Mouse (Mus musculus) liver, embryonic 11.5 days (tissue): ENCODE measurements at regions not wholly inside any gene's neighbourhood (a gene's known extent, or its start where the extent isn't known, plus 50 kb on each side); places are given as distances from the start of the nearest gene placed in this dataset.

ENCODE experiments used
- ATAC-seq: fragments of 200-750 bp; cut with Nextera tagmentation; replicated peaks from 2 replicates; pipeline ENCODE4 v1.8.0; 2017; ENCODE audit warnings: moderate number of reproducible peaks, mild to moderate bottlenecking, moderate TSS enrichment, moderate library complexity; ENCODE audit not compliant: low FRiP score
- DNase-seq: peaks from one replicate; pipeline ENCODE4 v3.0.0-alpha.2; 2017; ENCODE audit warnings: low spot score
- H3K27ac ChIP-seq: fragments of 300-500 bp; sonication (generic); 2 replicates; pipeline ENCODE4 v1.5.1; 2014; ENCODE audit warnings: mild to moderate bottlenecking, low read depth, low read length, control low read depth
- H3K27me3 ChIP-seq: fragments of 300-500 bp; sonication (generic); replicated peaks from 2 replicates; pipeline ENCODE4 v1.6.1; 2014; ENCODE audit warnings: low read length, mixed read lengths; ENCODE audit not compliant: control insufficient read depth, insufficient read depth
- H3K36me3 ChIP-seq: fragments of 300-500 bp; sonication (generic); 2 replicates; pipeline ENCODE4 v1.6.1; 2014; ENCODE audit warnings: mild to moderate bottlenecking, low read length, moderate library complexity, mixed read lengths; ENCODE audit not compliant: control insufficient read depth, insufficient read depth
- H3K4me1 ChIP-seq: fragments of 300-500 bp; sonication (generic); replicated peaks from 2 replicates; pipeline ENCODE4 v1.6.1; 2014; ENCODE audit warnings: low read length, mixed read lengths; ENCODE audit not compliant: control insufficient read depth, insufficient read depth
- H3K4me2 ChIP-seq: fragments of 300-500 bp; sonication (generic); 2 replicates; pipeline ENCODE4 v1.6.1; 2014; ENCODE audit warnings: mild to moderate bottlenecking, control low read depth, moderate library complexity
- H3K4me3 ChIP-seq: fragments of 300-500 bp; sonication (generic); 2 replicates; pipeline ENCODE4 v1.5.1; 2014; ENCODE audit warnings: low read depth, low read length, control low read depth
- H3K9ac ChIP-seq: fragments of 300-500 bp; sonication (generic); 2 replicates; pipeline ENCODE4 v1.6.1; 2014; ENCODE audit warnings: low read depth, low read length, control low read depth
- H3K9me3 ChIP-seq: fragments of 300-500 bp; sonication (generic); 2 replicates; pipeline ENCODE4 v1.6.1; 2016; ENCODE audit warnings: low read length, inconsistent platforms, mixed read lengths; ENCODE audit not compliant: control insufficient read depth
- whole genome bisulfite sequencing: fragments of 180-500 bp; shearing (Covaris S2); extraction: QIAGEN DNeasy Blood & Tissue Kit; methylation state at CpG from one replicate; pipeline ENCODE4 v1.1.7; 2014; 5-methylcytosine and 5-hydroxymethylcytosine counted together

GRCm38 (mm10) chr10:56642656-56643055, 265.5 kb downstream of the Gja1 start:
- ATAC-seq (no peak), DNase-seq (no peak)
- H3K9me3 ChIP-seq = no peaks in the 10 kb centered on the region
- no peak overlapping the region for H3K9ac ChIP-seq
- 86% methylated on average over 2 of the region's 2 CpGs for WGBS
- no peaks in the 10 kb centered on the region for H3K4me1 ChIP-seq
- no peak overlapping the region for H3K4me2 ChIP-seq
- H3K27ac ChIP-seq = no peak overlapping the region
- H3K27me3 ChIP-seq = no peaks in the 10 kb centered on the region
- H3K4me3 ChIP-seq = no peak overlapping the region
- no peaks in the 10 kb centered on the region for H3K36me3 ChIP-seq

- WGBS = 69% methylated on average over 12 of the region's 12 CpGs
- no peak for ATAC-seq
Measured at GRCm38 (mm10) chr10:56643376-56644135, 266.4 kb downstream of the Gja1 start.

DNA sequence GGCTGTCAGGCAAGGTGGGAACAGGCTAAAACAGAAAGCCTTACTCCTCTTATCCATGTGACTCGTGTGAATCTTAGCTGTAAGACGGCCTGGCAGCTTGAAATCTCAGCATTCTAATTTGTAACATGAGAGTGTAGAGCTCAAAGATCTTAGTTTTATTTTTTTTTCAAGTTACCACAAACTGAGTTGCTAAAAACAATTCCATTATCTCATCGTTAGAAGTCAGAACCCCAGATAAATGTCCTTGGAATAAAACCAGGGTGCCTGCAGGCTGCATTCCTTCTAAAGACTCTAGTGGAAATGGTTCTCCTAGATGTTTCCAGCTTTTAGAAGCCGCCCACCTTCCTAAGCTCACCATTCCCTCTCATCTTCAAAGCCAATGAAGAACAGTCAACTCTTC, 283.4 kb downstream of the Gja1 start:
- Histone ChIP-seq H3K4me2 (no peak overlapping the region), H3K4me3 (no peak overlapping the region), H3K27ac (no peak overlapping the region), H3K9me3 (no peaks in the 10 kb centered on the region), H3K4me1 (no peaks in the 10 kb centered on the region), H3K36me3 (no peaks in the 10 kb centered on the region), H3K9ac (no peak overlapping the region), H3K27me3 (no peaks in the 10 kb centered on the region)
- WGBS = 70% methylated on average over 4 of the region's 4 CpGs
- no peak for DNase-seq
- ATAC-seq = no peak

More at GRCm38 (mm10) chr10:56643376-56644135, 266.4 kb downstream of the Gja1 start:
- Histone ChIP-seq H3K4me3 (no peak overlapping the region), H3K4me2 (no peak overlapping the region), H3K9ac (no peak overlapping the region), H3K27ac (no peak overlapping the region), H3K27me3 (no peaks in the 10 kb centered on the region), H3K9me3 (no peaks in the 10 kb centered on the region), H3K4me1 (no peaks in the 10 kb centered on the region), H3K36me3 (no peaks in the 10 kb centered on the region)
- DNase-seq = no peak

DNA sequence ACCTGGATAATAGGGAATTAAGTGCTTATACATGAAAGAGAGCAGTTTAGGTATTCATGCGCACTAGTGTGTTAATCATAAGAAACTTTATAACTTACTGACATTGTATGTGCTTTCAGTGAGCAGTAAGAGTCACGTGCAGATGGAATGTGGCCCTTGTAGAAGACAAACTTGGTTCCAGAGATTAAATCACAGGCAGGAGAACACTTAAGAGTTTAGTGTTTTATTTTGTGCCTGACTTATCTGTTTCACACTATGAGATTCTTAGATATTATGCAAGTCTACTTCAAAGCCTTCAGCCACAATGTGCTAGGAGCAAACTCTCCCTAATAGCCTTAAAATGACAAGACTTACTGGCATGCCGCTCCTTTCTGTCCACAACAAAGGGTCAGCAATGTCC, 296.8 kb downstream of the Gja1 start:
- no peaks in the 10 kb centered on the region for H3K36me3 ChIP-seq
- H3K9me3 ChIP-seq = no peaks in the 10 kb centered on the region
- 71% methylated on average over 3 of the region's 3 CpGs for WGBS
- H3K27me3 ChIP-seq = no peaks in the 10 kb centered on the region
- no peak overlapping the region for H3K9ac ChIP-seq
- no peak for ATAC-seq
- H3K4me1 ChIP-seq = no peaks in the 10 kb centered on the region
- no peak overlapping the region for H3K4me2 ChIP-seq
- H3K4me3 ChIP-seq = no peak overlapping the region
- DNase-seq = no peak
- no peak overlapping the region for H3K27ac ChIP-seq

DNA sequence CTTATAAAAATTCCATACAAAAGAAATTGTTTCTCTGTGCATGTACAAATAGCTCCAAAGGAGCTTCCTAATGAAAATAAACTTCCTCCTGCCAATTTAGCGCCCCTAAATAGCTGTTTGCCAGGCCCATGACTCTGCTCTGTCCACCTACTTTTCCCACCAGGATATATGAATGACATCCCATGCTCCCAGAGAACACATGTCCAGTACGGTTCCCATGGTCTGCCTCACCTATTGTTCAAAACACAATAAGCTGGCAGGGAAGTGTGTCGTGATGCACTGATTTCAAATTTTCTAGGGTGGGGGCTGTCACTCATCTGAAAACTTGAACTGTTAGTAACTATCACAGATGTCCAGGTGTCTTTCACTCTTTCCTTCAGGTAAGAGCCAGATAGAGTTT, 305.8 kb downstream of the Gja1 start:
- H3K9ac ChIP-seq = no peak overlapping the region
- no peak overlapping the region for H3K4me3 ChIP-seq
- H3K4me2 ChIP-seq = no peak overlapping the region
- no peak overlapping the region for H3K27ac ChIP-seq
- H3K9me3 ChIP-seq = no peaks in the 10 kb centered on the region
- ATAC-seq (no peak), DNase-seq (no peak)
- no peaks in the 10 kb centered on the region for H3K27me3 ChIP-seq
- no peaks in the 10 kb centered on the region for H3K4me1 ChIP-seq
- H3K36me3 ChIP-seq = no peaks in the 10 kb centered on the region
- WGBS = 74% methylated on average over 3 of the region's 3 CpGs

DNA sequence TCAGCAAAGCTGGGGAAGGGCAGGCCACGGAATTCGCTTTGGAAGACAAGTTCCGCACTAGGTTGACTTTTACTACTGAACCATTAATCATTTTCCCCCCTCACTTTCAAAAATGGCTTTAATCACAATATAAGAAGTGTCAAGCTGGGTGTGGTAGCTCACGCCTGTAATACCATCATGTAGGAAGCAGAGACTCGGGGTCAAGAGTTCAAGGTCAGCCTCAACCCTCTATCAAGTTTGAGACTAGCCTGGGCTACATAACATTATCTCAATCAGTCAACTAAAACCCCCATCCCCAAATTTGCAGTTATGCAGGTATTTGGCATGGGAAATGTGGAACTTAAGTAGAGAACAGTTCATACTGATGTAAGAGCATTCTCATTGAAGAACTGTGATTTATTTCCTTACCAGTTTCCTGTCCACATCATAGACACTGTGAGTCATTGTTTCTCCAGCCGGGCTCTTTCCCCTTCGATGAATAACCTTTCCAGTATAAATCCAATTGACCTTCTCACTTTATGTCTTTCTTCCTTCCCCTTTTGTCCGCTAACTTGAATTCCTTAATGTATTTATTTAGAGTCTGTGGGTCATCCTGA, 308.6 kb downstream of the Gja1 start:
- ATAC-seq (no peak), DNase-seq (no peak)
- Histone ChIP-seq H3K36me3 (no peaks in the 10 kb centered on the region), H3K4me3 (no peak overlapping the region), H3K27ac (no peak overlapping the region), H3K9ac (no peak overlapping the region), H3K27me3 (no peaks in the 10 kb centered on the region), H3K4me1 (no peaks in the 10 kb centered on the region), H3K9me3 (no peaks in the 10 kb centered on the region), H3K4me2 (no peak overlapping the region)
- WGBS = 77% methylated on average over 8 of the region's 8 CpGs

GRCm38 (mm10) chr10:56691467-56691866, 314.3 kb downstream of the Gja1 start:
- Histone ChIP-seq H3K27ac (no peak overlapping the region), H3K27me3 (no peaks in the 10 kb centered on the region), H3K4me2 (no peak overlapping the region), H3K36me3 (no peaks in the 10 kb centered on the region), H3K4me3 (no peak overlapping the region), H3K9ac (no peak overlapping the region), H3K4me1 (no peaks in the 10 kb centered on the region), H3K9me3 (no peaks in the 10 kb centered on the region)
- 66% methylated on average over 2 of the region's 2 CpGs for WGBS
- DNase-seq (no peak), ATAC-seq (no peak)

GRCm38 (mm10) chr10:56695100-56695499, 318.0 kb downstream of the Gja1 start:
- 93% methylated on average over 3 of the region's 3 CpGs for WGBS
- ATAC-seq = no peak
- no peaks in the 10 kb centered on the region for H3K4me1 ChIP-seq

GRCm38 (mm10) chr10:56700126-56700525, 323.0 kb downstream of the Gja1 start:
- Histone ChIP-seq H3K27ac (no peak overlapping the region), H3K4me2 (no peak overlapping the region), H3K36me3 (no peaks in the 10 kb centered on the region), H3K9me3 (no peaks in the 10 kb centered on the region), H3K27me3 (no peaks in the 10 kb centered on the region), H3K9ac (no peak overlapping the region), H3K4me3 (no peak overlapping the region), H3K4me1 (no peaks in the 10 kb centered on the region)
- DNase-seq (no peak), ATAC-seq (no peak)
- WGBS = 76% methylated on average over 6 of the region's 6 CpGs

More at GRCm38 (mm10) chr10:56695100-56695499, 318.0 kb downstream of the Gja1 start:
- Histone ChIP-seq H3K36me3 (no peaks in the 10 kb centered on the region), H3K4me3 (no peak overlapping the region), H3K9me3 (no peaks in the 10 kb centered on the region), H3K4me2 (no peak overlapping the region), H3K27ac (no peak overlapping the region), H3K27me3 (no peaks in the 10 kb centered on the region), H3K9ac (no peak overlapping the region)
- no peak for DNase-seq
